Mouse (Mus musculus) stomach, postnatal 0 days (tissue): ENCODE measurements at regions not wholly inside any gene's neighbourhood (a gene's known extent, or its start where the extent isn't known, plus 50 kb on each side); places are given as distances from the start of the nearest gene placed in this dataset.

Source experiments
- CTCF ChIP-seq: IDR thresholded peaks from 2 replicates; pipeline ENCODE4 v1.5.1; 2016; ENCODE audit warnings: antibody characterized with exemption, low read depth, mild to moderate bottlenecking, moderate library complexity
- EP300 ChIP-seq: optimal IDR thresholded peaks from 2 replicates; pipeline ENCODE3; 2016; ENCODE audit warnings: antibody characterized with exemption

DNA sequence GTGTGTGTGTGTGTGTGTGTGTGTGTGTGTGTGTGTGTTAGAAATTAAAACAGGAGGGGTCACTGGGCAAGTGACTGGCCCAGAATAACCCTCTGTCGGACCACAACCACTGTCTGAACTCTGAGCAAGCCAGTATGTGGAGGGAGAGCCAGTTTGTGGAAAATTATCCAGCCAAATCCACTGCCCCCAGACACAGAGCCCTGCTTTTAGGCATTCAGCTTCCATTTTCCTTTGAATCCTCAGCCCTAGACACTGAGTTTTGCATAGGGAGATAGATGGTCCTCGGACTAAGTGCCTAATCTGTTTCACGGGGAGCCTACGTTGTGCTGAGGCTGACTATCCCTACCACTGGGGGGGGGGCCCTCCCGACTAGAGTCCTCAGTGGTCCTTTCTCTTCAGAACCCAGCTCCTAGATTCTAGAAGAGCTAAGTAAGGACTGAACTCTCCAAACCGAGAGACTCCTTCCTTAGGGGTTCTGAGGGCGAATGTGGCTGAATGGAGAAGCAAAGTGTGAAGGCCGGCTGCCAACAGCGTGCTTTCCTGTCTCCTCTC lies 136.2 kb upstream of the Haao start:
- TF ChIP-seq EP300: no peak
- no peak for TF ChIP-seq CTCF
